Mouse (Mus musculus): ENCODE data around the gene Glg1. TPM values are rescaled to one million over a fixed set of nuclear protein-coding genes. Genes with fewer than 3 reads are reported as not detected.
"Not testable (repeated sequence)": the region's sequence is repeated elsewhere in the genome, so short reads cannot be mapped to it uniquely, and the experiment has no call there.

The Glg1 gene
- polyA plus RNA-seq, 1 experiment from 2014 or later: 75.4 TPM

DNA sequence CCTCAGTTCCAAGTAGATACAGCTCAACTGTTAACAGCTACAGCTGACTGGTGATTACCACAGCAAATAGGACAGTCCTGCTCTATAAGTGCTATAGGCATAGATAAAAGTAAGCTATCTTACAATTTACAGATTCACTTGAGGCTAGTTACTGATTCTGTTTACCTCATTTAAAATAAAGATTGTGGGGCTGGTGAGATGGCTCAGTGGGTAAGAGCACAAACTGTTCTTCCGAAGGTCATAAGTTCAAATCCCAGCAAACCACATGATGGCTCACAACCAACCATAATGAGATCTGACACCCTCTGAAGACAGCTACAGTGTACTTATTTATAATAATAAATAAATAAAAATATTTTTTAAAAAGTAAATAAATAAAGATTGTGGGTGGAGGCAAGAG, 12.2 kb downstream of the Glg1 start:
- H3K36me3 ChIP-seq: not testable (repeated sequence)
- WGBS: 100% methylated on average over 1 of the region's 1 CpGs

DNA sequence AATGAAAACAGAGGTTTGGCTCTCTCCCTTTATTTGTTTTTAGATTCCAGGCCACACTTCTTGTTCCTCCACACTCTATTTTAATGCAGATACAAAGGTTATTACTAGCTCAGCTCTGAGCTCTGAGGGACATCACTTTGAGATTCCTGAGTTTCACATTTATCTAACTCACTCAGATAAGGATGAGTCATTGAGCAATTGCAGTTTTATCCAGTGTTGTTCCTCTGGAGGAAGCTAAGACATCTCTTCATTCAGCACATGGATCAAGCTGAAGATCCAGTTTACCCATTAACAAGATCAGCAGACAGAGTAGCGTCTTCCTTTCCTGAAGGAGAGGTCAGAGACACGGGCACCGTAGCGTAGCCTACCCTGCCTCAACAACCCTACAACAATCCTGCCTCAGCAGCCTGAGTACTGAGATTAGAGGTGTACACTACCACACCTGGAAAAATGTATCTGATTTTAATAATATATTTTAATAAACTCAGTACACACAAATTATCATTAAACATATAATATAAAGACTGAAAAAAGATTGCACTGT, 12.7 kb downstream of the Glg1 start:
- H3K9me3 ChIP-seq: no peaks in the 10 kb centered on the region
- H3K27ac ChIP-seq: no peak overlapping the region
- WGBS: 85% methylated on average over 4 of the region's 4 CpGs
- no peaks in the 10 kb centered on the region for H3K36me3 ChIP-seq
- H3K4me3 ChIP-seq: no peak overlapping the region
- no peaks in the 10 kb centered on the region for H3K27me3 ChIP-seq
- H3K4me2 ChIP-seq: no peak overlapping the region
- no peaks in the 10 kb centered on the region for H3K4me1 ChIP-seq
- ATAC-seq (ENCODE audit: insufficient number of reproducible peaks, low FRiP score, low TSS enrichment, low read depth): no peak
- no peak overlapping the region for H3K9ac ChIP-seq

More for the DNA sequence above, 12.2 kb downstream of the Glg1 start:
- not testable (repeated sequence) for ATAC-seq (ENCODE audit: insufficient number of reproducible peaks, low FRiP score, low TSS enrichment, low read depth); H3K27ac ChIP-seq; H3K9ac ChIP-seq; H3K4me2 ChIP-seq; H3K27me3 ChIP-seq; H3K4me1 ChIP-seq; H3K9me3 ChIP-seq; H3K4me3 ChIP-seq

DNA sequence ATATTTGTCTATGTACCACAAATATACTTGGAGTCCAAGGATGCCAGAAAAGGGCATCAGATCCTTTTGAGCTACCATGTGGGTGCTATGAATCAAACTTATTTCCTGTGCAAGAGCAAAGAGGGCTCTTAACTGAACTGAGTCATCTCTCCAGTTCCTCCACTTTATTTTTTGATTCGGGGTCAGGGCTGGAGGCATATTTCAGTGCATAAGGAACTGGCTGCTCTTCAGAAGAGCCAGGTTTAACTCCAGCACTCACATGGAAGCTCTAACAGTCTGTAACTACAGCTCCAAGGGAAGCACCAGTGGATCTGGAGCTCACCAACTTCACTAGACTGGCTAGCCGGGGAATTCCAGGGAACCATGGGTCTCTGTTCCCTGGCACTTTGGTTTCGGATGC, 21.7 kb downstream of the Glg1 start:
- WGBS: 67% methylated on average over 3 of the region's 3 CpGs
- no peak overlapping the region for H3K27ac ChIP-seq
- no peaks in the 10 kb centered on the region for H3K9me3 ChIP-seq
- H3K4me1 ChIP-seq: 0 out of 2 replicates have a peak, but pooled peaks cover 4% of the 10 kb centered on the region
- no peak for ATAC-seq (ENCODE audit: insufficient number of reproducible peaks, low FRiP score, low TSS enrichment, low read depth)
- H3K4me3 ChIP-seq: no peak overlapping the region
- H3K36me3 ChIP-seq: no peaks in the 10 kb centered on the region
- no peak overlapping the region for H3K4me2 ChIP-seq
- H3K9ac ChIP-seq: no peak overlapping the region
- no peaks in the 10 kb centered on the region for H3K27me3 ChIP-seq

DNA sequence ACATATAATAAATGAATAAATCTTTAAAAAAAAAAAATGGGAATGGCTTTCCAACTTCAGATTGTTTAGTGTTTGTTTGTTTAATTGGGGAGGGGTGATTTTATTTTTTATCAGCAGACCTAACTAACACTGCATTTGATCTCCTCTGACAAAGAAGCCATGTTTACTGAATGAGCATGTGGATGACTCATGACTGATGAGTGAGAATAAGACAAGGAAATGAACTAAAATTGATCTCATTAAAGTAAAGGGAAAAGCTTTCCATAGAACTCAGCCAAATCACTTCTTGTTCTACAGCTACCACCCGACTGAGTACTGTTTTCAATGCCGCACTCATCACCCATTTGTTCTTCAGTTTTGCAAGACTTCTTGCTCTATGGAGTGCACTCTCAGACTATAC, 25.3 kb downstream of the Glg1 start:
- H3K27me3 ChIP-seq: no peaks in the 10 kb centered on the region
- ATAC-seq (ENCODE audit: insufficient number of reproducible peaks, low FRiP score, low TSS enrichment, low read depth): no peak
- H3K4me2 ChIP-seq: no peak overlapping the region
- 0 out of 2 replicates have a peak, but pooled peaks cover 4% of the 10 kb centered on the region for H3K4me1 ChIP-seq
- no peak overlapping the region for H3K4me3 ChIP-seq
- H3K9ac ChIP-seq: no peak overlapping the region
- no peaks in the 10 kb centered on the region for H3K36me3 ChIP-seq
- no peak overlapping the region for H3K27ac ChIP-seq
- H3K9me3 ChIP-seq: no peaks in the 10 kb centered on the region
- 86% methylated on average over 2 of the region's 2 CpGs for WGBS

DNA sequence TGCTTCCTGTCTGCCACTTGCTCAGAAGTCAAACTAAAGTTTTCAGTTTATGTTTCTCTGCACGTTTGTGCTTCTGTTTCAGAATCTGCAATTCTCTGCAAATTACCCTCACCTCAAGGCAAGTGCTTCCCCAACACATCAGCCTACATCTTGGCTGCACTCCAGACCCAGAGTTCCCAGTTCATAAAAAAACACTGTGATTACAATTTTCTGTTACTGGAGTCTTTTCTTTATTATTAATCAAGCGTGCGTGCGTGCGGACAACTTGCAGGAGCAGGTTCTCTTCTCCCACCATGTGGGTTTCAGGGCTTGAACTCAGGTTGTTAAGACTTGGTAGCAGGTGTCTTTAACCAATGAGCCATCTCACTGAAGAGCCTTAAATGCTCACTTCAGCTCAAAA, 34.9 kb downstream of the Glg1 start:
- no peak overlapping the region for H3K9ac ChIP-seq
- no peaks in the 10 kb centered on the region for H3K36me3 ChIP-seq
- no peaks in the 10 kb centered on the region for H3K27me3 ChIP-seq
- no peak for ATAC-seq (ENCODE audit: insufficient number of reproducible peaks, low FRiP score, low TSS enrichment, low read depth)
- no peak overlapping the region for H3K27ac ChIP-seq
- H3K4me2 ChIP-seq: no peak overlapping the region
- no peak overlapping the region for H3K4me3 ChIP-seq
- H3K9me3 ChIP-seq: no peaks in the 10 kb centered on the region
- 41% methylated on average over 5 of the region's 5 CpGs for WGBS
- no peaks in the 10 kb centered on the region for H3K4me1 ChIP-seq

DNA sequence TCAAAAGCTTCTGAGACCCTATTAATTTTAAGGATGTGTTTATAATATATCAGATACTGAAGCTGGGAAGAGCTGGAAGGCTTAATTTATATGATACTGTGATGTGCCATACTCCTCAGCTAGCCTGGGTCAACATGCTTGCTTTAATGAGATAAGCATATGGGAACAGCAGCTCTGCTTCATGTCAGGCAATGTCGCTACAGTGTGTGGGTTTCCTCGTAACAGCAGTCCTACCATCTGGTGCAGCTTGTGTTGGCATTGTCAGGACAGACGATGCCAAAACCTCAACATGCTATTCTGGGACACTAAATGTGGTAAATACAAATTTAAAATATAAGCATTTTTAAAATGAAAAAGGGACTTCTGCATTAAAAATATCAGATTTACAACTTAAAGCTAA, 40.9 kb downstream of the Glg1 start:
- no peaks in the 10 kb centered on the region for H3K27me3 ChIP-seq
- 60% methylated on average over 3 of the region's 3 CpGs for WGBS

DNA sequence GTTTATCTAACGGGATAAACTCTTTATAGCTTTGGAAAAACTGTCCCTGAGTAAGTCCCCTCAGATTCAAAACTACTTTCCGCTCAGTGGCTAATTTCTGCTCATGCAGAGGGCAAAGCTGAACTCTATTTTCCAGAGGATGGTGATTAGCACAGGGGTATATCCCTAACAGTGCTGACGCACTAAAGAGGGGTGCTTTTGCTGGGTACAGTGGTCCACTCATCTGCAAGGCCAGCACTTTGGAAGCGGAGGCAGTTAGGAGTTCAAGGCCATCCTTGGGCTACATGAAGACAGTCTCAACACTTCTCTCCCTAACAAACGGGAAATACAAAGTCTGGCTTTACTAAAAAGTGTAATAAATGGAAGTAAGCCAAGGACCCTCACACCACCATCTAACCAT, 45.6 kb downstream of the Glg1 start:
- ATAC-seq (ENCODE audit: insufficient number of reproducible peaks, low FRiP score, low TSS enrichment, low read depth): no peak
- WGBS: 88% methylated on average over 5 of the region's 5 CpGs
- H3K4me3 ChIP-seq: no peak overlapping the region
- H3K4me1 ChIP-seq: no peaks in the 10 kb centered on the region
- no peak overlapping the region for H3K4me2 ChIP-seq
- no peaks in the 10 kb centered on the region for H3K9me3 ChIP-seq
- no peak overlapping the region for H3K9ac ChIP-seq
- H3K27me3 ChIP-seq: no peaks in the 10 kb centered on the region
- H3K36me3 ChIP-seq: no peaks in the 10 kb centered on the region
- H3K27ac ChIP-seq: no peak overlapping the region

More for the DNA sequence above, 40.9 kb downstream of the Glg1 start:
- no peak for ATAC-seq (ENCODE audit: insufficient number of reproducible peaks, low FRiP score, low TSS enrichment, low read depth)
- Histone ChIP-seq H3K4me2 (no peak overlapping the region), H3K9me3 (no peaks in the 10 kb centered on the region), H3K4me1 (no peaks in the 10 kb centered on the region), H3K27ac (no peak overlapping the region), H3K4me3 (no peak overlapping the region), H3K36me3 (no peaks in the 10 kb centered on the region), H3K9ac (no peak overlapping the region)

DNA sequence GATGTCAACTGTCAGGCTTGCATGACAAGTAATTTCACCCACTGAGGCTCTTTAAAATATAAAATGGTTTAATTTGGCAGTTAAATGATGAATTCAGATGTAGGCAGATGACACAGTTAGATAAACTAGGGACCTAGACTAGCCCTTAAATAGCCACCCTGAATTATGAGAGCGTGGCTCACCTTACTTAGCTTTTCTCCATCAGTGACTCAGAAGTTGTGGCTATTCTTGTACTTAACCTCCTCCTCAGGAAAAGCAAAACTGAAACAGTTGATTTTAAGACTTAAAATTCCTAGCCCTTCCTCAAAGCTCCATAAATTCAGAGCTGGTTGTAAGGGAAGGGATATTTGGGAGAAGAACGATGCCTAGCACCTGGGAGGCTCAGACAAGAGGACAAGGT, 47.8 kb downstream of the Glg1 start:
- no peak overlapping the region for H3K4me3 ChIP-seq
- no peak for ATAC-seq (ENCODE audit: insufficient number of reproducible peaks, low FRiP score, low TSS enrichment, low read depth)
- no peaks in the 10 kb centered on the region for H3K27me3 ChIP-seq
- no peak overlapping the region for H3K4me2 ChIP-seq
- no peaks in the 10 kb centered on the region for H3K36me3 ChIP-seq
- no peaks in the 10 kb centered on the region for H3K4me1 ChIP-seq
- WGBS: 89% methylated on average over 2 of the region's 2 CpGs
- H3K9me3 ChIP-seq: no peaks in the 10 kb centered on the region
- no peak overlapping the region for H3K9ac ChIP-seq
- no peak overlapping the region for H3K27ac ChIP-seq

DNA sequence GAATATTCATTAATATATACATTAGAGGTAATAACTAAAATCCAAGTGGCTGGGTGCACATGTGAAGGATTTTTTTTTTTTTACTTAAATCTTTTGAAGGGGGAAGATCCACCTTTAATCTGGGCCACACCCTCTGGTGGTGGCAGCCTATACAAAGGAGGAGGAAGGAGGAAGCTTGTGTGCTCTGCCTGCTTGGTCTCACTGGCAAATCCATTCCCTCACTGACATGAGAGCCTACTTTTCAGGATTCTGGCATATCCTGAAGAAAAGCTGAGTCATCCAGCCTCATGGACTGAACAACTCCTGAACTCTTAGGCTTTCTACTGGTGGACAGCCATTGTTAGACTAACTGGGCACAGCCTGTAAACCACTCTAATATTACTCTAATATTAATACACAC, 49.1 kb downstream of the Glg1 start:
- Histone ChIP-seq H3K9me3 (no peaks in the 10 kb centered on the region), H3K4me1 (no peaks in the 10 kb centered on the region), H3K4me2 (no peak overlapping the region), H3K36me3 (no peaks in the 10 kb centered on the region), H3K27me3 (no peaks in the 10 kb centered on the region), H3K4me3 (no peak overlapping the region), H3K27ac (no peak overlapping the region), H3K9ac (no peak overlapping the region)
- ATAC-seq (ENCODE audit: insufficient number of reproducible peaks, low FRiP score, low TSS enrichment, low read depth): no peak

DNA sequence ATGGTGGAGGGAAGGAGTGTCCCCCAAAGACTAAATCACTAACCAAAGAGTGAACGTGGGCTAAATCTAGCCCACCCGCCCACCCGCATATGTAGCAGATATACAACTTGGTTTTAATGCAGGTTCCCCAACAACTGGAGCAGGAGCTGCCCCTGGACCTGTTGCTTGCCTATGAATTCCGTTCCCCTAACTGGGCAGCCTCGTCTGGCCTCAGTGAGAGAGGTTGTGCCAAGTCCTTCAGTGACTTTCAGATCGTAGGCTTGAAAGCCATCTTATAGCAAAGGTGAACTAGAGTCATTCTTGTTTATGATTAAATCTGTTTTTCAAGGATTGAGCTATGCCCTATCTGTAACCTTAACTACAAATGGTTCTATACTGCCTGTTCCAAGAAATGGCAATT, 52.7 kb downstream of the Glg1 start:
- WGBS: 84% methylated on average over 6 of the region's 6 CpGs
- Histone ChIP-seq H3K4me1 (no peaks in the 10 kb centered on the region), H3K36me3 (no peaks in the 10 kb centered on the region), H3K27me3 (no peaks in the 10 kb centered on the region), H3K27ac (no peak overlapping the region), H3K4me3 (no peak overlapping the region), H3K9ac (no peak overlapping the region), H3K4me2 (no peak overlapping the region), H3K9me3 (no peaks in the 10 kb centered on the region)
- no peak for ATAC-seq (ENCODE audit: insufficient number of reproducible peaks, low FRiP score, low TSS enrichment, low read depth)

DNA sequence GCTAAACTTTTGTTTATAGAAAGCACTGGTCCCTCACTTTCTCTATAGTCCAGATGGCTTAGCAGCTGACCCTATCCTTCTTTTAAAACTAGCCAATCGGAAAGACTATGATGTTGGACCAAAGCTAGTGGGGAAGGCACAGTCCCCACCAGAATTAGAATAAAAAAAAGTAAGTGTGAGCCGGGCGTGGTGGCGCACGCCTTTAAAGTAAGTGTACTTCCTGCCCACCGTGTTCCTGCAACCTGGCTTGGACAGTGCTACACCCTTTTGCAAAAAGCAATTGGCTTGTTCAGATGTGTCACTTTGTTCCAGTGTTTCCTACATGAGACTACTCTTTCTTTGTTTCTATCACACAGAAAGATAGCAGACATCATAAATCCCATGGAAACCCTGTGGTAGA, 54.0 kb downstream of the Glg1 start:
- Histone ChIP-seq H3K36me3 (0 out of 2 replicates have a peak, but pooled peaks cover 2% of the 10 kb centered on the region), H3K4me3 (no peak overlapping the region), H3K4me2 (no peak overlapping the region), H3K27ac (no peak overlapping the region), H3K9ac (no peak overlapping the region), H3K9me3 (no peaks in the 10 kb centered on the region), H3K4me1 (no peaks in the 10 kb centered on the region), H3K27me3 (no peaks in the 10 kb centered on the region)
- 82% methylated on average over 6 of the region's 6 CpGs for WGBS
- no peak for ATAC-seq (ENCODE audit: insufficient number of reproducible peaks, low FRiP score, low TSS enrichment, low read depth)

DNA sequence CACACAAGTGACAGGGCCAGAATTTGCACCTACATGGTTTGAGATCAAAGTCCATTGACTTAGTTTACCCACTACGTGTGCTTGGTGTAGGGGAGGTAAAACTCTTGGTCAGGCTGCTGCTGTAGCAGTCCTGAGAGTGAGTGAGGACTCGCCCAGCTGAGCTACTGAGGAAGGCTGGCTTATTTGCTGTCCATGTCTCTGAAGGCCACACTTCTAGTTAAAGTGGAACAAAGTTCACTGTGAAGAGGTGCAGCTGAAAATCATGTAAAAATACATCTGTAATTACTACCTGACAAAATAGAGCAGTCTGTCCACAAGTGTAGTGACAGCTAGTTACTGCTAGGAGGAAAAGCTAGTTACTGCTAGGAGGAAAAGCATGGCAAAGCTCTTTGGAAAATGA, 55.7 kb downstream of the Glg1 start:
- no peak overlapping the region for H3K27ac ChIP-seq
- no peak overlapping the region for H3K9ac ChIP-seq
- 88% methylated on average over 2 of the region's 2 CpGs for WGBS
- H3K27me3 ChIP-seq: no peaks in the 10 kb centered on the region
- H3K9me3 ChIP-seq: no peaks in the 10 kb centered on the region
- H3K36me3 ChIP-seq: 0 out of 2 replicates have a peak, but pooled peaks cover 6% of the 10 kb centered on the region
- no peak overlapping the region for H3K4me2 ChIP-seq
- ATAC-seq (ENCODE audit: insufficient number of reproducible peaks, low FRiP score, low TSS enrichment, low read depth): no peak
- H3K4me3 ChIP-seq: no peak overlapping the region
- H3K4me1 ChIP-seq: no peaks in the 10 kb centered on the region

DNA sequence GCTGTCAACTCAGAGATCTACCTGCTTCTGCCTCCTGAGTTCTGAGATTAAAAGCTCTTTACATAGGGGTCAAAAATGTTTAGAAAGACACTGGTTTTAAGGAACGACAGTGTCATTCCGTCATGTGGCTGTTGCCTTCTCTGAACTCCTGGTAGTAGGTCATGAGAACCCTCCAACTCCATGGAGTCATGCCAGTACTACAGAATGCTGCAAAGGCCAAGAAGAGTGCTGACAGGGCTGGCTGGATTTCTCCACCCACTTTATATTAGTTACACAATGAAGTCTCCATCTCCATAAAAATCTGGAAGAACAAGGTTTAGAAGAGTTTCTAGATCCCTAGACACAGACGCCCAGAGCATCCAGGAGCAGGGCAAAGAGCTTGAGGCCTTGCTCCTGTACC, 61.0 kb downstream of the Glg1 start:
- Histone ChIP-seq H3K4me3 (no peak overlapping the region), H3K27ac (no peak overlapping the region), H3K4me1 (no peaks in the 10 kb centered on the region), H3K27me3 (no peaks in the 10 kb centered on the region), H3K4me2 (no peak overlapping the region), H3K9ac (no peak overlapping the region), H3K36me3 (peaks cover 54% of the 10 kb centered on the region), H3K9me3 (no peaks in the 10 kb centered on the region)
- ATAC-seq (ENCODE audit: insufficient number of reproducible peaks, low FRiP score, low TSS enrichment, low read depth): no peak
- 90% methylated on average over 3 of the region's 3 CpGs for WGBS

Data from limb, embryonic 15.5 days (tissue).